Mouse (Mus musculus) lung, embryonic 16.5 days (tissue): ENCODE results near the gene Pinlyp. TPM values are rescaled to one million over a fixed set of nuclear protein-coding genes. Genes with fewer than 3 reads are reported as not detected.

Source experiments
- ATAC-seq: fragments of 200-750 bp; cut with Nextera tagmentation; 2 replicates; pipeline ENCODE4 v1.8.0; 2017; ENCODE audit warnings: low read depth, mild to moderate bottlenecking, moderate library complexity
- H3K27ac ChIP-seq: fragments of 300-500 bp; sonication (generic); 2 replicates; pipeline ENCODE4 v1.5.1; 2014; ENCODE audit warnings: mild to moderate bottlenecking, control low read depth, low read length
- H3K27me3 ChIP-seq: fragments of 300-500 bp; sonication (generic); 2 replicates; pipeline ENCODE4 v1.6.1; 2014; ENCODE audit warnings: low read depth, low read length, mixed read lengths; ENCODE audit not compliant: control insufficient read depth, insufficient read depth
- H3K36me3 ChIP-seq: fragments of 300-500 bp; sonication (generic); 2 replicates; pipeline ENCODE4 v1.6.1; 2014; ENCODE audit warnings: low read length; ENCODE audit not compliant: control insufficient read depth, insufficient read depth
- H3K4me1 ChIP-seq: fragments of 300-500 bp; sonication (generic); replicated peaks from 2 replicates; pipeline ENCODE4 v1.6.1; 2014; ENCODE audit warnings: low read length, mixed read lengths; ENCODE audit not compliant: control insufficient read depth, insufficient read depth
- H3K4me2 ChIP-seq: fragments of 300-500 bp; sonication (generic); 2 replicates; pipeline ENCODE4 v1.6.1; 2014; ENCODE audit warnings: low read depth, low read length, control low read depth
- H3K4me3 ChIP-seq: fragments of 300-500 bp; sonication (generic); 2 replicates; pipeline ENCODE4 v1.5.1; 2014; ENCODE audit warnings: mild to moderate bottlenecking, low read length, control low read depth
- H3K9ac ChIP-seq: fragments of 300-500 bp; sonication (generic); 2 replicates; pipeline ENCODE4 v1.6.1; 2014; ENCODE audit warnings: low read length, control low read depth
- H3K9me3 ChIP-seq: fragments of 300-500 bp; sonication (generic); 2 replicates; pipeline ENCODE4 v1.6.1; 2016; ENCODE audit warnings: low read length; ENCODE audit not compliant: control insufficient read depth
- WGBS: fragments of 180-500 bp; shearing (Covaris S2); extraction: QIAGEN DNeasy Blood & Tissue Kit; methylation state at CpG from one replicate; pipeline ENCODE4 v1.1.7; 2014; 5-methylcytosine and 5-hydroxymethylcytosine counted together
- polyA plus RNA-seq: library from polyadenylated mRNA; unstranded; fragments of >200 nt; fragmentation: Nextera tagmentation; extraction: Ambion mirVana; gene quantifications from 2 replicates; pipeline ENCODE4 v1.2.1, GENCODE M21; 2015

The Pinlyp gene
- polyA plus RNA-seq, 1 experiment from 2014 or later: 0.25 TPM

DNA sequence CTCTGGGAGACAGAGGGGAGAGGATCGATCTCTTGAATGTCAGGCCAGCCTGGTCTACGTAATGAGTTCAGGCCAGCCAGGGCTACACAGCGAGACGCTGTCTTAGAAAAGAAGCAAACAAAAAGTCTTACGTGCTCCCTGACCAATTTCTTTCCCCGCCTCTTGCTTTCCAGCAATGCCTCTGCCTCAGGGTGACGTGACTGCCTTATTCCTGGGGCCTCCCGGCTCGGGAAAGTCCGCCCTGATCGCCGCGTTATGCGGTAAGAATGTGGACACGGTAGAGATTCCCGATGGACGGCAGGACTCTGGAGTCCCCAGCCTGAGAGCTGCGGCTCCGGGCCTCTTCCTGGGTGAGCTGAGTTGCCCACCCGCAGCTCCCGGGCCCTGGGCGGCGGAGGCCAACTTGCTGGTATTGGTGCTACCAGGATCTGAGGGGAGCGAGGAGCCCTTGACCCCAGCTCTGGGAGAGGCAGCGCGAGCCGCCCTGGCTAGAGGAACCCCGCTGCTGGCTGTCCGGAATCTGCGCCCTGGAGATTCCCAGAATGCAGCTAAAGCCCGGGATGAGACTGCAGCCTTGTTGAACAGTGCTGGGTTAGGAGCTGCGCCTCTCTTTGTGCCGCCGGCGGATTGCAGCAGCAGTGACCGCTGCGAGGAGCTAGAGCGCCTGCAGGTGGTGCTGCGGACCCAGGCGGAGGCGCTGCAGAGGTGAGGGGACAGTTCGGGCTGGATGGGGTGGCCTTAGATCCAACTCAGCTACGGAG lies 14.5 kb downstream of the Pinlyp start:
- no peaks in the 10 kb centered on the region for H3K9me3 ChIP-seq
- peak overlapping the region; percentile 62 for H3K4me3 ChIP-seq
- H3K9ac ChIP-seq: peak overlapping the region; percentile 88
- peaks cover 13% of the 10 kb centered on the region for H3K4me1 ChIP-seq
- H3K27me3 ChIP-seq: no peaks in the 10 kb centered on the region
- peaks cover 21% of the 10 kb centered on the region for H3K36me3 ChIP-seq
- peak overlapping the region; percentile 95 for H3K4me2 ChIP-seq
- 1% methylated on average over 43 of the region's 43 CpGs for WGBS
- H3K27ac ChIP-seq: peak overlapping the region; percentile 82
- ATAC-seq: peak; percentile 64

GRCm38 (mm10) chr7:24530062-24530931 lies 15.6 kb downstream of the Pinlyp start, which contains the start of gene Irgq:
Irgq (plus strand) TSS chr7:24530689.
- peaks cover 13% of the 10 kb centered on the region for H3K4me1 ChIP-seq
- peaks cover 17% of the 10 kb centered on the region for H3K36me3 ChIP-seq
- H3K4me2 ChIP-seq: peak within 1 kb of the TSS; percentile 95
- H3K27me3 ChIP-seq: no peaks in the 10 kb centered on the region
- peak within 1 kb of the TSS; percentile 88 for H3K9ac ChIP-seq
- WGBS: under 1% methylated on average over 44 of the region's 44 CpGs
- peak; percentile 96 for ATAC-seq
- peak within 1 kb of the TSS; percentile 82 for H3K27ac ChIP-seq
- peak within 1 kb of the TSS; percentile 62 for H3K4me3 ChIP-seq
- H3K9me3 ChIP-seq: no peaks in the 10 kb centered on the region

- peak overlapping the region; percentile 50 for H3K4me2 ChIP-seq
- WGBS: 48% methylated on average over 11 of the region's 11 CpGs
- no peak for ATAC-seq
- H3K4me3 ChIP-seq: peak overlapping the region; percentile 62
- peak overlapping the region; percentile 57 for H3K9ac ChIP-seq
- no peak overlapping the region for H3K27ac ChIP-seq
- H3K9me3 ChIP-seq: no peaks in the 10 kb centered on the region
- H3K4me1 ChIP-seq: peaks cover 13% of the 10 kb centered on the region
- H3K36me3 ChIP-seq: peaks cover 15% of the 10 kb centered on the region
- no peaks in the 10 kb centered on the region for H3K27me3 ChIP-seq
Observed at GRCm38 (mm10) chr7:24529580-24529979, 16.3 kb downstream of the Pinlyp start.

GRCm38 (mm10) chr7:24528861-24529260 lies 17.1 kb downstream of the Pinlyp start:
- no peaks in the 10 kb centered on the region for H3K9me3 ChIP-seq
- no peak overlapping the region for H3K27ac ChIP-seq
- peaks cover 13% of the 10 kb centered on the region for H3K4me1 ChIP-seq
- H3K4me2 ChIP-seq: no peak overlapping the region
- WGBS: 87% methylated on average over 11 of the region's 11 CpGs
- ATAC-seq: no peak
- H3K4me3 ChIP-seq: no peak overlapping the region
- no peak overlapping the region for H3K9ac ChIP-seq
- no peaks in the 10 kb centered on the region for H3K27me3 ChIP-seq
- peaks cover 9% of the 10 kb centered on the region for H3K36me3 ChIP-seq

DNA sequence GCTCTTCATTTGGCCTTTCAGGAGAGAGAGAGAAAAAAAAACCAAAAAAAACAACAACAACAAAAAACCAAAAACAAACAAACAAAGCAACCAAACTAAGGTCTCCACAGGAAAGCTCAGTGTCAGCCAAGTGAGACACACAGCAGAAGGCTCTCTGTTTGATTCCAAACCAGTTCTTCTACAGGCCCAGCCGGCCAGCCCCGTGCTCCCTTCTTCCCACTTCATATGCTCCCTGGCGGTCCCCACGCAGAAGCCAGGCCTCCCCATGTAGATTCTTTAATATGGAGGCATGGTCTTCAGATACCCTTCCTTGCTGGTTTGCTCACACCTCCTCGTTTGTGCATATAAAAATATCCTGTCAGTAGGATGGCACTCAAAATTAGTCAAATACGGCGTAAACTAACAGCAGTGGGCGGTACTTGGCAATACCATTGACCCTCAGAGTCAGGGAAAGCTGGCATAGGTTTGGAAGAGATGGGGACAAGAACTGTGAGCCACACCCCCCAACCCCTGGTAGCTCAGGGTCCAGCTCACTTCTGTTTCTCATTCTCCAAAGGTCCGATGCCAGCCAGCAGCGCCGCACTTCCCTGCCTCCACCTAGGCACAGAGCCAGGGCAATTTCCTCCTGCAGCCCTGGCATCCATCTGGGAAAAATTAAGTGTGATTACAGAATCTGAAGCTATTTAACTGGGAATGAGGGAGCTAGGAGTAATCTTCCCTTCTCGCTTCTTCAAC lies 20.1 kb downstream of the Pinlyp start:
- Histone ChIP-seq H3K36me3 (no peaks in the 10 kb centered on the region), H3K27ac (no peak overlapping the region), H3K4me1 (peaks cover 9% of the 10 kb centered on the region; the same call in 1 of the 2 replicates), H3K4me3 (no peak overlapping the region), H3K9ac (no peak overlapping the region), H3K27me3 (no peaks in the 10 kb centered on the region), H3K4me2 (no peak overlapping the region), H3K9me3 (no peaks in the 10 kb centered on the region)
- ATAC-seq: no peak
- 73% methylated on average over 12 of the region's 12 CpGs for WGBS

GRCm38 (mm10) chr7:24524978-24525377 lies 20.9 kb downstream of the Pinlyp start:
- 76% methylated on average over 6 of the region's 6 CpGs for WGBS
- Histone ChIP-seq H3K9me3 (no peaks in the 10 kb centered on the region), H3K36me3 (no peaks in the 10 kb centered on the region), H3K4me3 (no peak overlapping the region), H3K4me1 (peaks cover 9% of the 10 kb centered on the region; the same call in 1 of the 2 replicates), H3K27ac (no peak overlapping the region), H3K4me2 (no peak overlapping the region), H3K27me3 (no peaks in the 10 kb centered on the region), H3K9ac (no peak overlapping the region)
- ATAC-seq: no peak

GRCm38 (mm10) chr7:24523723-24524122 lies 22.2 kb downstream of the Pinlyp start:
- H3K4me2 ChIP-seq: no peak overlapping the region
- no peak overlapping the region for H3K27ac ChIP-seq
- H3K27me3 ChIP-seq: no peaks in the 10 kb centered on the region
- 81% methylated on average over 6 of the region's 6 CpGs for WGBS
- no peaks in the 10 kb centered on the region for H3K9me3 ChIP-seq
- no peak for ATAC-seq
- H3K9ac ChIP-seq: no peak overlapping the region
- peaks cover 3% of the 10 kb centered on the region; the same call in 1 of the 2 replicates for H3K4me1 ChIP-seq
- H3K4me3 ChIP-seq: no peak overlapping the region
- no peaks in the 10 kb centered on the region for H3K36me3 ChIP-seq

DNA sequence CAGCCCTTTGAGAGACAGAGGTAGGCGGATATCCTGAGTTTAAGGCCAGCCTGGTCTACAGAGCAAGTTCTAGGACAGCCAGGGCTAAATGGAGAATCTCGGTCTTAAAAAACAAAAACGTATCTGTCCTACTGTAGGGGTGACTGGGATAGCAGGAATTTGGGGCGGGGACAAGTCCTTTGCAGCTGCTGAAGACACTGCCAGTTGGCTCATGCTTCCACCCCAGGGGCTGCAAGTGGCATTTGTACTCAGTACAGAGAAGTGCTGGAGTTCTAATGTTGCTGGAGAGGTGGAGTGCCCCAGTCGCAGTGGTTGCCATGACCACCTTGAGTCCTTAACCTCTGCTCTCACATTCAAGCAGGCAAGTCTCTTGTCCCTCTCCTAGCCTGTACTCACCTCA lies 23.1 kb downstream of the Pinlyp start:
- peak; percentile 79 for ATAC-seq
- Histone ChIP-seq H3K9ac (no peak overlapping the region), H3K4me3 (no peak overlapping the region), H3K27me3 (no peaks in the 10 kb centered on the region), H3K27ac (peak overlapping the region; percentile 18; the same call in 1 of the 2 replicates), H3K36me3 (no peaks in the 10 kb centered on the region), H3K4me1 (peaks cover 3% of the 10 kb centered on the region; the same call in 1 of the 2 replicates), H3K4me2 (no peak overlapping the region), H3K9me3 (no peaks in the 10 kb centered on the region)
- WGBS: 44% methylated on average over 5 of the region's 5 CpGs
